Mouse (Mus musculus) B cell, adult (primary cell): ENCODE results near the gene Dohh. TPM values are rescaled to one million over a fixed set of nuclear protein-coding genes. Genes with fewer than 3 reads are reported as not detected.

Experiments
- total RNA-seq: library from RNA; stranded (reverse); gene quantifications from 4 replicates; pipeline ENCODE4 v1.2.4, GENCODE M21; 2023; ENCODE audit not compliant: inconsistent age

Gene Dohh
- 33.2 to 44.7 TPM (median 38.4 TPM) in 4 replicates for total RNA-seq

GRCm38 (mm10) chr10:81383802-81384604 lies at the start of gene Dohh, which contains the start of gene Gm48551:
Gene Dohh, plus strand, starts transcription at chr10:81384428.
Gene Gm48551, plus strand, starts transcription at chr10:81384466.

GRCm38 (mm10) chr10:81342686-81343505 lies 41.3 kb upstream of the Dohh start, which contains the start of gene Gipc3:
Gene Gipc3, minus strand, starts transcription at chr10:81343266.

GRCm38 (mm10) chr10:81350351-81351063 lies 33.7 kb upstream of the Dohh start, which contains the start of gene Hmg20b:
Gene Hmg20b, minus strand, starts transcription at chr10:81350480.

GRCm38 (mm10) chr10:81356991-81357844 lies 27.0 kb upstream of the Dohh start, which contains the start of gene Mfsd12:
Gene Mfsd12, plus strand, starts transcription at chr10:81357491.

GRCm38 (mm10) chr10:81365672-81366476 lies 18.4 kb upstream of the Dohh start, which contains the start of gene 4930404N11Rik:
Gene 4930404N11Rik, minus strand, starts transcription at chr10:81365816.

GRCm38 (mm10) chr10:81377793-81378552 lies 6.3 kb upstream of the Dohh start, which contains the start of gene Fzr1:
Gene Fzr1, minus strand, starts transcription at chr10:81378516.

GRCm38 (mm10) chr10:81388505-81389055 lies 4.4 kb downstream of the Dohh start, which contains the start of gene Gm48552:
Gene Gm48552, plus strand, starts transcription at chr10:81389005.

GRCm38 (mm10) chr10:81392781-81393185 lies 8.6 kb downstream of the Dohh start, which contains the start of gene Smim24:
Gene Smim24, plus strand, starts transcription at chr10:81393051.

Other genes with a start within 250 kb of the Dohh start
- 96.3 to 108 TPM (median 102 TPM) in 4 replicates for gene Zbtb7a, start 249.2 kb upstream of the Dohh start, total RNA-seq
- gene Pias4, start 216.5 kb upstream of the Dohh start, total RNA-seq = 56.6 to 67.0 TPM (median 64.0 TPM) in 4 replicates
- gene Eef2, start 207.8 kb upstream of the Dohh start, total RNA-seq = 2,010 to 2,056 TPM (median 2,036 TPM) in 4 replicates
- gene Dapk3, start 201.4 kb upstream of the Dohh start, total RNA-seq = 75.8 to 91.0 TPM (median 85.2 TPM) in 4 replicates
- gene 4930442H23Rik, start 200.6 kb upstream of the Dohh start, total RNA-seq = not detected in 4 replicates
- not detected in 4 replicates for gene Nmrk2, start 182.4 kb upstream of the Dohh start, total RNA-seq
- gene Atcay, start 153.6 kb upstream of the Dohh start, total RNA-seq = not detected in 4 replicates
- gene Zfr2, start 151.3 kb upstream of the Dohh start, total RNA-seq = 2.6 to 7.2 TPM (median 4.5 TPM) in 4 replicates
- 22.2 to 31.3 TPM (median 26.5 TPM) in 4 replicates for gene Matk, start 131.5 kb upstream of the Dohh start, total RNA-seq
- 128 to 138 TPM (median 136 TPM) in 4 replicates for gene Mrpl54, start 117.5 kb upstream of the Dohh start, total RNA-seq
- gene Apba3, start 117.5 kb upstream of the Dohh start, total RNA-seq = 41.2 to 44.0 TPM (median 42.6 TPM) in 4 replicates
- gene Tjp3, start 92.8 kb upstream of the Dohh start, total RNA-seq = 12.7 to 18.0 TPM (median 17.5 TPM) in 4 replicates
- 150 to 166 TPM (median 155 TPM) in 4 replicates for gene Pip5k1c, start 91.5 kb upstream of the Dohh start, total RNA-seq
- 45.1 to 49.2 TPM (median 46.9 TPM) in 4 replicates for gene Cactin, start 63.3 kb upstream of the Dohh start, total RNA-seq
- gene Tbxa2r, start 55.7 kb upstream of the Dohh start, total RNA-seq = 3.0 to 4.6 TPM (median 3.8 TPM) in 4 replicates
- gene Gipc3, start 41.2 kb upstream of the Dohh start, total RNA-seq = 0.42 to 1.0 TPM (median 0.82 TPM) in 4 replicates
- gene Hmg20b, start 33.9 kb upstream of the Dohh start, total RNA-seq = 64.5 to 77.9 TPM (median 72.9 TPM) in 4 replicates
- gene Mfsd12, start 26.9 kb upstream of the Dohh start, total RNA-seq = 9.2 to 15.5 TPM (median 12.6 TPM) in 4 replicates
- 5.8 to 7.9 TPM (median 7.7 TPM) in 4 replicates for gene 4930404N11Rik, start 18.6 kb upstream of the Dohh start, total RNA-seq
- gene Fzr1, start 5.9 kb upstream of the Dohh start, total RNA-seq = 38.8 to 48.3 TPM (median 46.2 TPM) in 4 replicates
- 1.4 to 2.8 TPM (median 1.9 TPM) in 4 replicates for gene Gm48551, start within 50 bp of the Dohh start, total RNA-seq
- gene Gm48552, start 4.6 kb downstream of the Dohh start, total RNA-seq = 1.8 to 11.0 TPM (median 4.5 TPM) in 4 replicates
- 4.3 to 7.4 TPM (median 6.4 TPM) in 4 replicates for gene Smim24, start 8.6 kb downstream of the Dohh start, total RNA-seq
- gene Nfic, start 71.2 kb downstream of the Dohh start, total RNA-seq = 15.2 to 21.2 TPM (median 16.2 TPM) in 4 replicates
- gene Celf5, start 98.3 kb downstream of the Dohh start, total RNA-seq = 0.13 TPM in 1 of 4 replicates, not detected in the others
- gene Ncln, start 112.0 kb downstream of the Dohh start, total RNA-seq = 110 to 118 TPM (median 115 TPM) in 4 replicates
- 50.5 to 55.7 TPM (median 53.1 TPM) in 4 replicates for gene S1pr4, start 115.7 kb downstream of the Dohh start, total RNA-seq
- 5.7 to 6.9 TPM (median 6.4 TPM) in 4 replicates for gene Gna15, start 139.8 kb downstream of the Dohh start, total RNA-seq
- gene Gna11, start 160.8 kb downstream of the Dohh start, total RNA-seq = 21.6 to 29.7 TPM (median 24.6 TPM) in 4 replicates
- 319 to 355 TPM (median 326 TPM) in 4 replicates for gene Aes, start 175.1 kb downstream of the Dohh start, total RNA-seq
- 4.0 to 6.9 TPM (median 4.3 TPM) in 4 replicates for gene Tle2, start 190.1 kb downstream of the Dohh start, total RNA-seq
- gene Tle6, start 216.6 kb downstream of the Dohh start, total RNA-seq = 0.74 to 1.9 TPM (median 1.7 TPM) in 3 of 4 replicates, not detected in the other
- 2.0 to 4.7 TPM (median 2.9 TPM) in 4 replicates for gene BC025920, start 221.8 kb downstream of the Dohh start, total RNA-seq
- 18.6 to 26.0 TPM (median 23.9 TPM) in 4 replicates for gene Sirt6, start 243.4 kb downstream of the Dohh start, total RNA-seq
- gene Ankrd24, start 244.1 kb downstream of the Dohh start, total RNA-seq = 2.6 to 3.3 TPM (median 2.7 TPM) in 4 replicates